Mouse (Mus musculus) neural tube, postnatal 0 days (tissue): ENCODE results near the gene Bcat1. TPM values are rescaled to one million over a fixed set of nuclear protein-coding genes. Genes with fewer than 3 reads are reported as not detected.

Experiments used
- polyA plus RNA-seq: library from polyadenylated mRNA; unstranded; fragments of >200 nt; fragmentation: Nextera tagmentation; extraction: Ambion mirVana; gene quantifications from 2 replicates; pipeline ENCODE4 v1.2.1, GENCODE M21; 2015

Bcat1 gene
- 75.6 and 77.2 TPM in 2 replicates for polyA plus RNA-seq

GRCm38 (mm10) chr6:145075548-145076224 is at the start of gene Bcat1:
Gene Bcat1, minus strand, starts transcription at chr6:145076184.

GRCm38 (mm10) chr6:145115476-145116097 is 39.6 kb upstream of the Bcat1 start, which contains the start of gene Lrmp:
Gene Lrmp, plus strand, starts transcription at chr6:145115653.

Other genes with a start within 250 kb of the Bcat1 start
- gene Lrmp, start 39.5 kb upstream of the Bcat1 start, polyA plus RNA-seq: 1.5 TPM in 2 replicates
- gene Casc1, start 134.8 kb upstream of the Bcat1 start, polyA plus RNA-seq: 0.92 and 1.0 TPM in 2 replicates
- 25.5 and 27.0 TPM in 2 replicates for gene Etfrf1, start 134.9 kb upstream of the Bcat1 start, polyA plus RNA-seq
- 68.0 and 72.6 TPM in 2 replicates for gene Kras, start 174.1 kb upstream of the Bcat1 start, polyA plus RNA-seq